Mouse (Mus musculus): ENCODE data around the gene Akap7. TPM values are rescaled to one million over a fixed set of nuclear protein-coding genes. Genes with fewer than 3 reads are reported as not detected.

The Akap7 gene
- polyA plus RNA-seq, 1 experiment: 64.2 TPM

GRCm38 (mm10) chr10:25296286-25296656, 11.4 kb downstream of the Akap7 start:
- Histone ChIP-seq H3K4me1 (ENCODE audit: control insufficient read depth, insufficient read depth, low read length) (peaks cover 1% of the 10 kb centered on the region), H3K4me3 (replicated peaks; ENCODE audit: control insufficient read depth, low read depth, low read length) (peak overlapping the region; percentile 99), H3K27ac (ENCODE audit: control insufficient read depth, insufficient read depth, low read depth, low read length, poor library complexity) (peak overlapping the region; percentile 88; the same call in 1 of the 2 replicates)
- 45% methylated on average over 8 of the region's 8 CpGs for WGBS
- TF ChIP-seq POLR2A (IDR thresholded peaks at IDR 0.05; ENCODE audit: borderline replicate concordance, control insufficient read depth, low read depth, low read length) (no peak), CTCF (IDR thresholded peaks at IDR 0.05; ENCODE audit: control insufficient read depth, insufficient read depth, low read length) (no peak)

- no peak overlapping the region for H3K4me3 ChIP-seq (replicated peaks; ENCODE audit: control insufficient read depth, low read depth, low read length)
- H3K4me1 ChIP-seq (ENCODE audit: control insufficient read depth, insufficient read depth, low read length): peaks cover 1% of the 10 kb centered on the region
- 86% methylated on average over 9 of the region's 9 CpGs for WGBS
- no peak overlapping the region for H3K27ac ChIP-seq (ENCODE audit: control insufficient read depth, insufficient read depth, low read depth, low read length, poor library complexity)
- no peak for TF ChIP-seq POLR2A (IDR thresholded peaks at IDR 0.05; ENCODE audit: borderline replicate concordance, control insufficient read depth, low read depth, low read length)
- no peak for TF ChIP-seq CTCF (IDR thresholded peaks at IDR 0.05; ENCODE audit: control insufficient read depth, insufficient read depth, low read length)
These were observed 11.8 kb downstream of the Akap7 start for GRCm38 (mm10) chr10:25295836-25296235.

- WGBS: 31% methylated on average over 7 of the region's 7 CpGs
- H3K4me3 ChIP-seq (replicated peaks; ENCODE audit: control insufficient read depth, low read depth, low read length): no peak overlapping the region
- TF ChIP-seq CTCF (IDR thresholded peaks at IDR 0.05; ENCODE audit: control insufficient read depth, insufficient read depth, low read length) (no peak), POLR2A (IDR thresholded peaks at IDR 0.05; ENCODE audit: borderline replicate concordance, control insufficient read depth, low read depth, low read length) (no peak)
- H3K4me1 ChIP-seq (ENCODE audit: control insufficient read depth, insufficient read depth, low read length): peaks cover 1% of the 10 kb centered on the region
- H3K27ac ChIP-seq (ENCODE audit: control insufficient read depth, insufficient read depth, low read depth, low read length, poor library complexity): no peak overlapping the region; the same call in 1 of the 2 replicates
These were observed 12.7 kb downstream of the Akap7 start for GRCm38 (mm10) chr10:25294999-25295398.

- Histone ChIP-seq H3K27ac (ENCODE audit: control insufficient read depth, insufficient read depth, low read depth, low read length, poor library complexity) (no peak overlapping the region), H3K4me3 (replicated peaks; ENCODE audit: control insufficient read depth, low read depth, low read length) (no peak overlapping the region), H3K4me1 (ENCODE audit: control insufficient read depth, insufficient read depth, low read length) (peaks cover 1% of the 10 kb centered on the region; the same call in 1 of the 2 replicates)
- TF ChIP-seq POLR2A (IDR thresholded peaks at IDR 0.05; ENCODE audit: borderline replicate concordance, control insufficient read depth, low read depth, low read length) (no peak), CTCF (IDR thresholded peaks at IDR 0.05; ENCODE audit: control insufficient read depth, insufficient read depth, low read length) (no peak)
- 88% methylated on average over 3 of the region's 3 CpGs for WGBS
These were observed 13.9 kb downstream of the Akap7 start for GRCm38 (mm10) chr10:25293796-25294195.

GRCm38 (mm10) chr10:25291053-25291452, 16.6 kb downstream of the Akap7 start:
- 69% methylated on average over 4 of the region's 4 CpGs for WGBS
- TF ChIP-seq POLR2A (IDR thresholded peaks at IDR 0.05; ENCODE audit: borderline replicate concordance, control insufficient read depth, low read depth, low read length) (no peak), CTCF (IDR thresholded peaks at IDR 0.05; ENCODE audit: control insufficient read depth, insufficient read depth, low read length) (no peak)
- Histone ChIP-seq H3K4me3 (replicated peaks; ENCODE audit: control insufficient read depth, low read depth, low read length) (no peak overlapping the region), H3K4me1 (ENCODE audit: control insufficient read depth, insufficient read depth, low read length) (peaks cover 1% of the 10 kb centered on the region; the same call in 1 of the 2 replicates), H3K27ac (ENCODE audit: control insufficient read depth, insufficient read depth, low read depth, low read length, poor library complexity) (no peak overlapping the region)

- Histone ChIP-seq H3K27ac (ENCODE audit: control insufficient read depth, insufficient read depth, low read depth, low read length, poor library complexity) (no peak overlapping the region), H3K4me1 (ENCODE audit: control insufficient read depth, insufficient read depth, low read length) (peaks cover 2% of the 10 kb centered on the region), H3K4me3 (replicated peaks; ENCODE audit: control insufficient read depth, low read depth, low read length) (no peak overlapping the region)
- WGBS: 81% methylated on average over 11 of the region's 11 CpGs
- TF ChIP-seq CTCF (IDR thresholded peaks at IDR 0.05; ENCODE audit: control insufficient read depth, insufficient read depth, low read length): no peak; the same call in 1 of the 2 replicates
- TF ChIP-seq POLR2A (IDR thresholded peaks at IDR 0.05; ENCODE audit: borderline replicate concordance, control insufficient read depth, low read depth, low read length): no peak
These were observed 22.4 kb downstream of the Akap7 start for GRCm38 (mm10) chr10:25285100-25285811.

- peaks cover 2% of the 10 kb centered on the region for H3K4me1 ChIP-seq (ENCODE audit: control insufficient read depth, insufficient read depth, low read length)
- H3K27ac ChIP-seq (ENCODE audit: control insufficient read depth, insufficient read depth, low read depth, low read length, poor library complexity): no peak overlapping the region
- 45% methylated on average over 8 of the region's 8 CpGs for WGBS
- no peak overlapping the region for H3K4me3 ChIP-seq (replicated peaks; ENCODE audit: control insufficient read depth, low read depth, low read length)
- TF ChIP-seq POLR2A (IDR thresholded peaks at IDR 0.05; ENCODE audit: borderline replicate concordance, control insufficient read depth, low read depth, low read length) (no peak), CTCF (IDR thresholded peaks at IDR 0.05; ENCODE audit: control insufficient read depth, insufficient read depth, low read length) (no peak)
These were observed 23.1 kb downstream of the Akap7 start for GRCm38 (mm10) chr10:25284427-25285099.

GRCm38 (mm10) chr10:25283397-25283796, 24.3 kb downstream of the Akap7 start:
- no peak for TF ChIP-seq POLR2A (IDR thresholded peaks at IDR 0.05; ENCODE audit: borderline replicate concordance, control insufficient read depth, low read depth, low read length)
- TF ChIP-seq CTCF (IDR thresholded peaks at IDR 0.05; ENCODE audit: control insufficient read depth, insufficient read depth, low read length): no peak
- no peak overlapping the region for H3K4me3 ChIP-seq (replicated peaks; ENCODE audit: control insufficient read depth, low read depth, low read length)
- no peak overlapping the region for H3K27ac ChIP-seq (ENCODE audit: control insufficient read depth, insufficient read depth, low read depth, low read length, poor library complexity)
- H3K4me1 ChIP-seq (ENCODE audit: control insufficient read depth, insufficient read depth, low read length): peaks cover 2% of the 10 kb centered on the region
- 86% methylated on average over 7 of the region's 7 CpGs for WGBS
